8 mouse cellular contexts compared by ENCODE assay signal in the genomic region with DNA sequence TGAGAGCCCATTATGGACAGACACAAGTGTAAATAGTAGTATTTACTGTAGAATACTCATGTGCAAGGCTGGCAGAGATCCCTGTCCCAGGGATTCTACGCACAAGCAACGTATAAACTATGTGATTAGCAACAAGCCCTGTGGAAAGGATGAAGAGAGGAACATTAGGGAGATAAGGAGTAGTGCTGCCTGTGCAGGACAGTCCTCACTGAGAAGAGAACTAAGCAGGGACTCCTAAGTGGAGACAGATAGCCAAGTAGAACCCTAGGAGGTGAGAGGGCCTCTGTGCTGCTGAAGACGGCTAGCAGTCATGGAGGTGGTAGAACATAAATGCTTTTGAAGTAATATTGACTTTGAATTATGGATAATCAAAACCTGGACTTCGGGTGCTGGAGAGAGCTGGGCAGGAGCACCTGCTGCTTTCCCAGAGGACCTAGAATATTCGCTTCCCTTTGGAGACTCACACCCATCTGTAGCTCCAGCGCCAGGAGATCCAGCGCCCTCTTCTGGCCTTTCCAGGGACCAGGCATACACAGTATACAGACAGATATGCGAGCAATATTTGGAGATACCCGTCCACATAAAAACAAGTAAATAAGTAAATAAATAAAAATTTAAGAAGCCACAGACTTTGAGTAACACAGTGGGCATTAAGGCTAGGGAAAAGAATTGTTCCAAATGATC. TPM values are rescaled to one million over a fixed set of nuclear protein-coding genes. Genes with fewer than 3 reads are reported as not detected.
A peak's percentile ranks its signal among the peaks of the same experiment; 100 is the strongest.
DNase-seq lines count a peak whose midpoint lies in the region; ATAC-seq and TF ChIP-seq lines count a peak whose summit lies in the region.
"Had no signal": no experiment of that assay in that cellular context is flagged by ENCODE, and none has a peak within 500 bp of the region (broad histone marks: within the 10 kb centered on the region; RNA-seq: fewer than 3 reads in every experiment).

No protein-coding gene starts in this region.

- no peak for TF ChIP-seq POLR2A in bone marrow, adult 2 months (IDR thresholded peaks at IDR 0.05; ENCODE audit: borderline replicate concordance, control insufficient read depth, low read depth, low read length)

- 61% methylated on average over 9 of the region's 9 CpGs for WGBS in hindbrain, postnatal 0 days
- WGBS in hindbrain, embryonic 10.5 days: 68% methylated on average over 9 of the region's 9 CpGs
- 83% methylated on average over 9 of the region's 9 CpGs for WGBS in bone marrow, adult 2 months
- 60% methylated on average over 9 of the region's 9 CpGs for WGBS in stomach, embryonic 15.5 days

- peaks cover 12% of the 10 kb centered on the region for H3K36me3 ChIP-seq in hindbrain, postnatal 0 days (ENCODE audit: insufficient read depth, low read length)
- H3K36me3 ChIP-seq in hindbrain, embryonic 10.5 days: peaks cover 11% of the 10 kb centered on the region
- H3K36me3 ChIP-seq in stomach, embryonic 15.5 days: peaks cover 7% of the 10 kb centered on the region; the same call in 1 of the 2 replicates

- H3K27me3 ChIP-seq in hindbrain, postnatal 0 days (ENCODE audit: insufficient read depth, low read length): no peaks in the 10 kb centered on the region
- no peaks in the 10 kb centered on the region for H3K27me3 ChIP-seq in hindbrain, embryonic 10.5 days (ENCODE audit: insufficient read depth, poor library complexity, severe bottlenecking)
- H3K27me3 ChIP-seq in stomach, embryonic 15.5 days (replicated peaks): no peaks in the 10 kb centered on the region
- H3K27me3 ChIP-seq: megakaryocyte, embryonic 14.5 days had no signal

- peak; percentile 24 for DNase-seq in hindbrain, postnatal 0 days (ENCODE audit: low spot score)
- DNase-seq in hindbrain, embryonic 10.5 days (ENCODE audit: low spot score): no peak
- DNase-seq in right cerebral cortex, postnatal 14 days: peak; percentile 46
- no peak for DNase-seq in right cerebral cortex, postnatal 36 days (ENCODE audit: low spot score in 2 of 2)
- no peak for DNase-seq in layer of hippocampus, adult 9-10 months (ENCODE audit: low spot score)

- H3K27ac ChIP-seq in hindbrain, postnatal 0 days: no peak overlapping the region
- no peak overlapping the region for H3K27ac ChIP-seq in hindbrain, embryonic 10.5 days
- H3K27ac ChIP-seq in bone marrow, adult 2 months (ENCODE audit: control insufficient read depth, insufficient read depth, low read depth, low read length, poor library complexity): no peak overlapping the region
- no peak overlapping the region for H3K27ac ChIP-seq in stomach, embryonic 15.5 days

- no peaks in the 10 kb centered on the region for H3K9me3 ChIP-seq in hindbrain, postnatal 0 days (ENCODE audit: low read length)
- H3K9me3 ChIP-seq in hindbrain, embryonic 10.5 days: no peaks in the 10 kb centered on the region
- H3K9me3 ChIP-seq in stomach, embryonic 15.5 days: no peaks in the 10 kb centered on the region
- H3K9me3 ChIP-seq: megakaryocyte, embryonic 14.5 days had no signal

- no peak overlapping the region for H3K4me3 ChIP-seq in hindbrain, postnatal 0 days (ENCODE audit: low read length)
- no peak overlapping the region for H3K4me3 ChIP-seq in hindbrain, embryonic 10.5 days
- H3K4me3 ChIP-seq in bone marrow, adult 2 months (replicated peaks; ENCODE audit: control insufficient read depth, low read depth, low read length): no peak overlapping the region
- H3K4me3 ChIP-seq in stomach, embryonic 15.5 days (replicated peaks): no peak overlapping the region
- H3K4me3 ChIP-seq: megakaryocyte, embryonic 14.5 days had no signal

- no peaks in the 10 kb centered on the region for H3K4me1 ChIP-seq in hindbrain, postnatal 0 days (ENCODE audit: insufficient read depth, low read length)
- no peaks in the 10 kb centered on the region for H3K4me1 ChIP-seq in hindbrain, embryonic 10.5 days (replicated peaks)
- no peaks in the 10 kb centered on the region for H3K4me1 ChIP-seq in bone marrow, adult 2 months (ENCODE audit: control insufficient read depth, insufficient read depth, low read length)
- H3K4me1 ChIP-seq in stomach, embryonic 15.5 days: no peaks in the 10 kb centered on the region

- peak; percentile 61; the same call in 1 of the 2 replicates for ATAC-seq in hindbrain, postnatal 0 days
- peak; percentile 63; the same call in 1 of the 2 replicates for ATAC-seq in stomach, embryonic 15.5 days (ENCODE audit: insufficient read depth, low FRiP score, low read depth)

- TF ChIP-seq CTCF in hindbrain, postnatal 0 days (IDR thresholded peaks at IDR 0.05; ENCODE audit: low read depth): peak; percentile 50
- TF ChIP-seq CTCF in bone marrow, adult 2 months (IDR thresholded peaks at IDR 0.05; ENCODE audit: control insufficient read depth, insufficient read depth, low read length): peak; percentile 22; the same call in 1 of the 2 replicates

- H3K4me2 ChIP-seq in hindbrain, postnatal 0 days (ENCODE audit: low read depth, low read length): no peak overlapping the region
- H3K4me2 ChIP-seq in stomach, embryonic 15.5 days: no peak overlapping the region

- H3K9ac ChIP-seq in hindbrain, postnatal 0 days (replicated peaks; ENCODE audit: low read length): no peak overlapping the region
- no peak overlapping the region for H3K9ac ChIP-seq in stomach, embryonic 15.5 days

RNA-seq across cellular contexts. Expression of a gene that starts 50.3 kb away (rescaled TPM):
- total RNA-seq in hindbrain, postnatal 0 days (2014; rRNA removed): 199 and 230 TPM in 2 replicates
- 76.5 and 79.6 TPM in 2 replicates for polyA plus RNA-seq in hindbrain, postnatal 0 days (2015; fragmentation: Nextera tagmentation; extraction: Ambion mirVana)
- polyA plus RNA-seq in hindbrain, embryonic 10.5 days (2016; fragmentation: Nextera tagmentation; extraction: Ambion mirVana): 24.8 and 38.1 TPM in 2 replicates
- polyA plus RNA-seq in bone marrow, adult 2 months (2011; ENCODE audit: insufficient read depth, insufficient read length, low replicate concordance, missing spikeins): 10.4 and 33.2 TPM in 2 replicates
- polyA plus RNA-seq in stomach, embryonic 15.5 days (2015; fragmentation: Nextera tagmentation; extraction: Ambion mirVana): 25.5 and 26.1 TPM in 2 replicates

Comparison
In these comparisons a context has a peak if more than half of its experiments do, and no peak if none do; other contexts are left out.
1. DNase-seq: peak in hindbrain, postnatal 0 days (single experiment) and right cerebral cortex, postnatal 14 days (single experiment); none in hindbrain, embryonic 10.5 days (single experiment), right cerebral cortex, postnatal 36 days (0 of 2) and layer of hippocampus, adult 9-10 months (single experiment).